Mouse (Mus musculus) v-Abl transformed pro-B cells (cell line): ENCODE results near the gene Stac3.

ENCODE experiments used
- in situ Hi-C, 2 experiments: fragments of 400-800 bp; cut with MboI; formaldehyde crosslinking; loops; one replicate each; pipeline ENCODE4 v1.15.1; 2025; ENCODE audit not compliant: unreplicated experiment in 2 of 2

The Stac3 gene

DNA sequence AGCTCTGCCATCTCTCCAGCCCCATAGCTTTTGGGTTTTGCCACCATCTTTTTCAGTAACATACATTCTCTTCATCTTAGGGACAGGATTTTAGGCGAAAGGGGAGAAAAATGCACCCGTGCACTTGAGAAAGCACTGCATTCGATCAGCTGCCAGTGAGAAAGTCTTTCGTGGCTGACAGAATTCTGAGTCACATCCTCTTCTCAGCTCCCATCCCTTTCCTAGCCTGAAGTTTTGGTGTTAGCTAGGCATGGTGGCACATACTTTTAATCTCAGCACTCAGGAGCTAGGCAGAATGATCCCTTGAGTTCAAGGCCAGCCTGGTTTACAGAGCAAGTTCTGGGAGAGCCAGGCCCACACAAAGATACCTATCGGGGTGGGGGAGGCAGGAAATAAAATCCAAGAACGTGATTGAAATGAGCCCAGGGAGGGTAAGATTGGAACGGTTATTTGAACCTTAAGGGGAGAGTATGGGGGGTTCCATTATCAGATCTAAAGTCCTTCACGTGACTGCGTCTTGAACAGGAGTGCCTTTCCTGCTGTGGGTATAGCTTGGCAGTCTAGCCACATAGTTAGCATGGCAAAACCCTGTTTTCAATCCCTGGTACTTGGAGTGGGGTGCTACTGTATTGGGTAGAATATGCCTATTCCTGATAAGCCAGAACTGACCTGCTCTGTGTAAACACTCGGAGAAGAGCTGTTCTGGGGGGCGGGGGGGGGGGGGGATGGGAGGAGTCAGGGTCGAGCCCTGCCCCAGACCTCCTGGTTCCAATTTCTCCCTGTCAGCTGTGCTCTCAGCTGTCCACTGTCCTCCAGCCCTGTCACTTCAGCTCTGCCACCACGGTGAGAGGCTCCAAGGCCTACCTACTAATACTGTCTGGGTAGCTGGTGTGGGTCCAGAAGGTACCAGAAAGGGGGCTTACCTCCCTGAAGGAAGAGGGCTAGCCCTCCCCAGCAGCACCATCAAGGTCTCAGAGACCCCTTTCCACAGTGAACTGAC is at the start of gene Stac3:
Gene Stac3, plus strand, starts transcription at position 793 of the 1,000 bp plus-strand sequence.
- in situ Hi-C loops = no loop called here

DNA sequence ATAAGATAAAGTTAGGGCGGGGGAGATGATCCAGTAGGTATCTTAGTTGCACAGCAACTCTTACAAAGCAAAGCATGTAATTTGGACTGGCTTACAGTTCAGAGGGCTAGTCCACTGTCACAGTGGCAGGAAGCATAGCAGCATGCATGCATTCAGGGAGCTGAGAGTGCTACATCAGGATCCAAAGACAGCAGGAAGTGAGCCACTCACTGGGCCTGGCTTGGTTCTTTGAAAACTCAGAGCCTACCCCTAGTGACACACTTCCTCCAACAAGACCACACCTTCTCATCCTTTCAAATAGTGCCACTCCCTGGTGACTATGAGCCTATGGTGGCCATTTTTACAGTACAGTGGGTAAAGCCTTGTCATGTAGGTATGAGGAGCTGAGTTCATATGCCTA is 47.8 kb upstream of the Stac3 start:
- in situ Hi-C loops = no loop called here

DNA sequence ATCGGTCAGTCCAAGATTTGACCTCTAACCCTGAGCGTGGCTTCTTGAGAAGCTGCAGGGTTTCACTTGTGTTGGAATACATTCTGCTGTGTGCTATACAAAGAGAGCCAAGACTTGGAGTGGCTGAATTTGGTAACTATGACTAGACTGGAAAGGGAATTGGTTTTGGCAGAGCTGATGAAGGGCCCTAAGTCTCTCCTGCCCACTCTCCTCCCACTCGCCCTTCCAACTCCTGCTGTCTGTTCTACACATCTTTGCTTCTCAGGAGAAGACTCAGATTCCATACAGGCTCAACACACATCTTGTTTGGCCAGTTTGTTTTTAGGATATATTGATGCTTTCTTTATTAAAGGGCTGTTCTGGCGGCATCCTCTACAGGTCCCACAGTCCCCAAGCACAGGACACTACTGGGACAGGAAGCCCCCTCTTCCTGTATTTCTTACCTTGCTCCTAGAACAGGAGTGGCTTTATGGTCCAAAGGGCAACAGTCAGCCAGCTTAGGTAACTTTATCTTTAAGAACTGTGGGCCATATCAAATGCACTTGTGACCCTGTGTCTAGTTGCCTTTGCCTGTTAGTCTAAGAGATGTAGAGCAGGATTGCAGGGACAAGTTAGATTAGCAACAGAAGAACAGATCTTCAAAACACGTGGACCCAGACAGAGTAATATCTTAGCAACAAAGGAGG is 38.9 kb upstream of the Stac3 start:
- in situ Hi-C loops = no loop called here

DNA sequence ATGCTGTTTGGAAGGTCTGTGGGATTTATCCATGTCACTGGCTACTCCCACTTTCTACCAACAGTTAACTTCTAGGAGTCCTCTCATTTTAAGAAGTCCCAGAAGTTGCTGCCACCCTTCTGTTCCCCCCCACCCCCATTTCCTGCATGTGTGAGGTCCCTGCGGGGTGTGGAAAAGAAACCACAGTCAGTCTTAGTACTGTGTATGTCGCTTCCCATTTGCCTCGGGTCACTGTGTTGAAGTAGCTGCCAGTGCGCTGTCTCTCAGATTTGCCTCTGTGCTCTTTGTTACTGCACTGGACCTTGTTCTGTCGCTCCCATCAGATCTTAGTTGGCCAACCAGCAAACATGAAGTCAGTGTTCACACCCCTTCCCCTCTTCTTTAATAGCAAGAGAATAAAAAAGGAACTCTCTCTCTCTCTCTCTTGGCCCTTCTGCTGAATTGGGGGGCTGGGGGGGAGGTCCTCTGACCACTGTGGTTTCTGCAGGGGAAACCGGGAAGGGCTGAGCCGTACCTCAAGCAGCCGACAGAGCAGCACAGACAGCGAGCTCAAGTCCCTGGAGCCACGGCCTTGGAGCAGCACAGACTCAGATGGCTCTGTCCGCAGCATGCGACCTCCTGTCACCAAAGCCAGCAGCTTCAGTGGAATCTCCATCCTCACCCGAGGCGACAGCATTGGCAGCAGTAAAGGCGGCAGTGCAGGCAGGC is 30.1 kb upstream of the Stac3 start:
- in situ Hi-C loops = no loop called here

DNA sequence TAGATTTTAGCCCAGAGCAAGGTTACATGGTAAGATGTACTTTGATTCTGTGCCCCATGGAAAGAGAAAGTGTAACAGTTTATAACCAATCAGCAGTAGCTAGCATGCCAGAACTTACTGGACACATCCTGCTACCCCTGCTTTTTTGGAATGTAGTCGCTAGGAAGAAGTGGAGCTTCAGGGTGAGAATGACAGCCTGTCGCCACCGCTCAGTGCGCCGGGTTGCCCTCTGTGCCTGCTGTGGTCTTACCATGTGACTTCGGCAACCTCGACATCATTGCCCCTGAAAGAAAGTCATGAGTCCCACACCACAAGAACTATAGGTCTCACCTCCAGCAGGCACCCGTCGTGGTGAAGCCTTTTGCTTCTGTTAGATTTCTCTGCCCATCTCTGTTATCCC is 28.8 kb upstream of the Stac3 start:
- in situ Hi-C loops = no loop called here

DNA sequence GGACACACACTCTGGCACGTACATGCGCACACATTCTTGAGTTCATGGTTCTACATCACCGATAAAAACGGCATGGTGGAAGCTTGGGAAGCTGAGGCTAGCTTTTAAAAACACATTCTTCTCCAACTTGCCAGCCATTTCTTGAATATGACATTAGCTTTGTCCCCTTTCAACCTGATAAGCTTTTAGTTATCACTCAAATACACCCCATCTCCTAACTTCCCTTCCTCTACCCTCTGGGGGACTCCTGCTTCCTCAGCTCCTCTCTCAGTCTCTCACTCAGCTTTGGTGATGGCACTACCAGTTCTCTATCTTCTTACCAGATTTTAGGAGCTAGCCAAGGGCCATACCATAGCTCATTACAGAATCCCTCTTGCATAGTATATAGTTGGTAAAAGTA is 26.3 kb upstream of the Stac3 start:
- in situ Hi-C loops = no loop called here

DNA sequence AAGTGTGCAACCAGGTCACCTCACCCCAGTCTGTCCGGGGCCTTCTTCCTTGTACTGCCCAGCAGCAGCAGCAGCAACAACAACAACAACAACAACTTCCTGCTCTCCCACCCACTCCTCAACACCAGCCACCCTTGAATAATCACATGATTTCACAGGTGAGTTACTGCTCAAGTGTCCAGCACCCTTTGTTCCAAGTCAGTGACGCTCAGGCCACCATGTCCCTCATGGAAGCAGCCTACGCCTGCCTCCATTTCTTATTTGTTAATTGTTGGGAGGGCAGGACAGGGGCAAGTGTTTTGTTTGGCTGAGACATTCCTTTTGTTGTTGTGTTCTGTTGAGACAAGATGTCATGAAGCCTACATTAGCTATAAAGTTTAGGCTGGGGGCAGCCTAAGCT is 24.9 kb upstream of the Stac3 start:
- in situ Hi-C loops = no loop called here

DNA sequence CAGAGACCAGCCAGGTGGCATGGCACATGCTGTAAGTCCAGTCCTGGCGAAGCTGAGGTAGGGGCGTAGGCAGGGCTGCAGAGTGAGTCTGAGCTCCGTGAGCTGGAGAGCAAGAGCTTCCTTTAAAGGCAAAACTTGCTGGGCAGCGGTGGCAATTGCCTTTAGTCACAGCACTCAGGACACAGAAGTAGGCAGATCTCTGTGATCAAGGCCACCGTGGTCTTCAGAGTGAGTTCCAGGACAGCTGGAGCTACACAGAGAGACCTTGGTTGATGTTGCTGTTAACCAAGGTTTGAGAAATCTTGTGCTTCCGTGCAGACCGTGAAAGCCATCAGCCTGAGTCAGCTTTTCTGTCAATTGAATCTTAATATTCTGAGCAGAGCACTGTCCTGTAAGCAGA is 24.2 kb upstream of the Stac3 start:
- in situ Hi-C loops = no loop called here

DNA sequence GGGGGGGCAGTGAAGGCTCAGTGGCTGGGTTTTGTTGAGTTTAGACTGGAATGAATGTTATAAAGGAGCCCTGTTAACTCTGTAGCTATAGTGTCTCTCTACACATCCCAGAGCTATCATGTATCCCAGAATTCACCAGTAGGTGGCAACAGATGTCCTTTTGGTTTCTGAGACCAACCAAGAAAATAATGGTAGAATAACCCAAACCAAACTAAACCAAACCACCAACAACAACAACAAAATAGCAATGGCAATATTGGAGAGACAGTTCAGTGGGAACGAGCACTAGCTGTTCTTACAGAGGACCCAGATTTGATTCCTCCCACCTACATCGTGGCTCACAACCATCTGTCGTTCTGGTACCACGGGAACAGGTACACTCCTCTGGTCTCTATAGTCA is 22.4 kb upstream of the Stac3 start:
- in situ Hi-C loops = no loop called here

DNA sequence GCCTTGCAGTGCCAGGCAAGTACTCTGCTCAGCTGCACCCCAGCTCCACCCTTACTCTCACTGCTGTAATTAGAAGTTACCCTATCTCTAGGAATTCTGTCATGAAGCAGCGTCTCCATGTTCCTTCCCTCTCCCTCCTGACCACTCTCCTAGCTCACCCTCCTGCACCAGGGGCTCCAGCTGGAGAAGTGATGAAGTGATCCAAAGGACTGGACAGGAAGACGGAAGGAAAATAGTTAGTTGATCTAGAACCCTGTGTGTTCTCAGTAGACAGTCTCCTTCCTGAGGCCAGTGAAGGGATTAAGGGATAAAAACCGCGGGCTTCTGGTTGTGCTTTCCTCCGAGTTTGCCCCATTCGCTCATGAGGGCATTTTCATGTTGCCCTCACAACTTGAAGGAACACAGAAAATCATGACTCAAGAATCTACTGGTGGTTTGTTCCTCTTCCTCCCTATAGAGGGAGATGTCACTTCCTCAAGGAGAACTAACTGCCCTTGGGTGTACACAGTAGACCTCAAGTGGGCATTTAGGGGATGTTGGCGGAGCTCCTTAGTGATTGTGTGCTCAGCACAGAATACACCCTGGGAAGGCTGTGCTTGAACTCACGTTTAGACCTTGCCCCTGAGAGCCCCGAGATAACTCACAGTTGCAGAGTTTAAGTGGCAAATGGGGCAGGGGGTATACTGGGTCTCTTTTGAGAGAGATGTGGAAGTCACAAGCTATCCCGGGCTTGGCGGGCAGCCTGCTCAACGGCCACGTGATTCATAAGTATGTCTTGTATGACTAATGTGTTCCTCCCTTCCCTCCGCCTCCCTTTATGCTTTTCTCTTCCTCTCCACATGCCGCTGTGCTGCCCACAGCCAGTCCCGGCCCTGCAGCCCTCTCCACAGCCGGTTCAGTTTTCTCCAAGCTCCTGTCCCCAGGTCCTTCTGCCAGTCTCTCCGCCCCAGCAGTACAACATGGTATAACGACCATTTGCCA is 20.4 kb upstream of the Stac3 start:
- in situ Hi-C loops = no loop called here

DNA sequence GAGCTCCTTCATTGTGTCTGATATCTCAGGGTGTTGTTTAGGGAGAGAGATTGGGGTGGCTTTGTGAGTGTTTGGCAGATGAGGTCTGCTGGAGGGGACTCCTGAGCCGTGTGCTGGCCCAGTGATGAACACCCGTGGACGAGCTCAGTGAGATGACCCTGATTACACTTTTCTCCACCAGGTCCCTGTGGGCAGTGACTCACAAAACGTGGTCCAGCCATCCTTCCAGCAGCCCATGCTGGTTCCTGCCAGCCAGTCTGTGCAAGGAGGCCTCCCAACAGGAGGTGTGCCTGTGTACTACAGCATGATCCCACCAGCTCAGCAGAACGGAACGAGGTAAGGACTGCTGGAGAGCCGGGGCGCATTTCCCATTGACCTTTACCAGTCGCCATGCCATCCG is 16.3 kb upstream of the Stac3 start:
- in situ Hi-C loops = no loop called here

DNA sequence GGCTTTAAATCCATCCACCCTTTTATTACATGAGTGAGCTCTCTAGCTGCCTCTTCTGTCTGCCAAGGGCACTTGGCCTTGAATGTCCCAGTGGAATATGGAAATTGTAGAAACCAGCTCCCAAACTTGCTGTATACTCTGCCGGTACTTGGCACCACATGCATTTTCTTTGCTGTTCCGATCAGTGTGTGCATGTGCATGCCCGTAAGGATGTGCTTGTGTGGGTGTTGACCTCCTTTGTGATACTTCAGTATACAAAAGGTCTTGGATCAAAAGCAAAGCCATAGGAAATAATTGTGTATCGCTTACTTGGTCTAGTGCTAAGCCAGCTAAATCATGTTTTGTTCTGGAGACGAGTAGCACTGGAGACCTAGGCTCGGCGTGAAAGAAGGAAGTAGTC is 12.6 kb upstream of the Stac3 start:
- in situ Hi-C loops = no loop called here

DNA sequence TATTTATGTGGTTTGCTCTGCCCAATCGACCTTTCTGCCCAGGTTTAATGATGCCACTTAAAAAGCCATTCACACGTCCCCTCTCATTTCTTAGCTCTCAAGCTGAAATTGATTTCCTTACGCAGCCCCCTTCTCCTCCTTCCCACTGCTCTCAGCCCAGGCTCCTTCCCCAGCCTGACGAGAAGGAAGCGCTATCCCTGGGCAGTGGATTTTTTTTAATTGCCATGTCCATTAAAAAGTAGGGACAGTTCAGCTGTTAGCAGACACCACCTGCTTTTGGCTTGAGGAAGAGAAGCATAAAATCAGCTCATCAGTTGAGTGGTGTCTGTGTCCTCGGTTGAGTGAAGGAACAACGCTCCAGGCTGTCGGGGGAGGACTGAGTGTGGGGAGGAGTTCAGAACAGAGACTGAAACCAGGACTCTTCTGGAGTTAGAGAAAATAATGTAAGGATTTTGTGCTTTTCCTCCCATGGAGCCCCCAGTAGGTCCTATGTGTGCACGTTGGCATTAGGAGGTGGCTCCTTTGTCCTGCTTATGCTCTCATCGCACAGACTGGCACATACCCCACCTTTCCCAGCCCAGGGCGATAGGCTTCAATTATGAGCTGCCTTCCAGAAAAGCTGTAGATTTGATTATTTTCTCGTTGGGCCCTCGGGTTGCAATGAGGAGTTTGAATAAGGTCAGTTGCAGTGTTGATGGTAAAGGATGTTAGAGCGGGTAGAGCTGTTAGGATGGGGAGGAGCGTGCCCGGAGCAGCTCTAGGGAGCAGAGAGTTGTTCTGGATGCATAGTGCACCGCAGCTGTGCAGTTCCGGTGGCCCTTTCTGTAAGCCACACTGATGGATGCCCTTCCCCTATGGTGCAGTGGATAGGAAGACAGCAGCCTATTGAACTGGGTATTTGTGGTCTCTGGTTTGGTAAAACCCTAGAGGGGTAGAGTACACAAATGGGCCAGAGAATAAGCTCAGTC is 11.0 kb upstream of the Stac3 start:
- in situ Hi-C loops = no loop called here

DNA sequence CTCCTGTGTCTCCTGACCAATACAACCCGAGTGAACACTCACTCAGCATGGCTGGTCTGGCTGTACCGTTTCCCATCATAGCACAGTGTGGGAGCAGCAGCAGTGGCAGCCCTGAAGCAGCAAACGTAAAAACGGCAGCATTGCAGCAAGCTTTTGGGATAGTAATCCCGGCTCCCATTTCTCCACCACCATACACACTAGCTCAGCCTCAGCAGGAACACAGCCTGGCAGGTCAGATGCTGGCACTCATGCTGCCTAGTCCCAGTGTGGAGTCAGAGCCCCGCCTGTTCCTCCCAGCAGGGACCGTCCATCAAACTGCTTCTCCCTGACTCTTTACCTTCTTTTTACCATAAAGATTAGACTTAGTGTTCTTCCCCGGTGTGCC is 10.4 kb upstream of the Stac3 start:
- in situ Hi-C loops = no loop called here

DNA sequence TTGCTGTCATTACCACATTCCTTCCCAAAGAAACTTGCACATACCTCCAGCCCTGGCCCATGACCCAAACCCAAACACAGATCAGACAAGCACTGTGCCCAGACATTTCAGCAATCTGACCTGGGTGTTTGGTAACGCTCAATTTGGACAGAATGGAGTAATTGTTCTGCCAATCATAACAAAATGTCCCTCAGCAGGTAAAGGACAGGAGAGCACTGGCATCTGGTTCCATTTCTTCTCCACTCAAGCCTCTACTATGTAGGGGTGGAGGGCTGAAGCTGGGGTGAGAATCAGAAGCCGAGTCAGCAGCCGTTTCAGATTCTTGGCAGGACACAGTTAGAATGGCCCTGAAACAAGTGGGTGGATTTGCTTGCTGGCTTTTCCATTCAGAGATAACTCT is 9.4 kb upstream of the Stac3 start:
- in situ Hi-C loops = no loop called here

DNA sequence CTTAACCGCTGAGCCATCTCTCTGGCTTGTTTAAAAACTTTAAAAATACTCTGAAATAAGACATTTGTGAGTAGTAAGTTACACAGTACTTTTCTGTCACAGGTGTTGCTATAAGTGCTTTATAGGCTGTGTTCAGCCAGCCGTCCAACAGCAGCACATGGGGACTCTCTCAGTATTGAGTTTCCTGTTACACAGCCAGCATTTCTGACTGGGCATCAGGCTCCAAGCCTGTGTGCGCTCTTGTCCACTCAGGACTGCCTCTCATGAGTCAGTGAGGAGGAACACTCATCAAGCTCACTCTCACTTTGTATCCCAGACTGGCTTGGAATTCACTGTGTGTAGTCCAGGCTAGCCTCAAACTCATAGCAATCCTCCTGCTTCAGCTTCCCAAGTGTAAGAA is 5.3 kb upstream of the Stac3 start:
- in situ Hi-C loops = no loop called here

DNA sequence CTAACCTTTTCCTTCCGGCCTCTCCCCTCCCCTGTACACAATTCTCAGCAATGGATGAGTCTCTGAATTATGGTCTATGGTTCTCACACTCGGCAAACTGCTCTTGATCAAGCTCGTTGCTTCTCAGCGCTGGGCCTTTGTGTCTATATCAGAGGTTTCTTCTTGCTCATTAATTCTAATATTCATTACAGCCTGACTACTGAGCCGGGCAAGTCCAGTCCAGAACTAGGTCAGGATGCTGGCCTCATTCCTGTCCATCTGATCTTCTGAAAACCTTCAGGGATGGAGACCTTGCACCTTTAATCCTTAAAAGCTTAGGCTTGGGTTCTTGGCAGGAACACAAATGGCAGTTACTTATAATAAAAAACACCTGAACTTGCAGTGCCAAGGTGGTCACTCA is 2.0 kb upstream of the Stac3 start:
- in situ Hi-C loops = no loop called here

DNA sequence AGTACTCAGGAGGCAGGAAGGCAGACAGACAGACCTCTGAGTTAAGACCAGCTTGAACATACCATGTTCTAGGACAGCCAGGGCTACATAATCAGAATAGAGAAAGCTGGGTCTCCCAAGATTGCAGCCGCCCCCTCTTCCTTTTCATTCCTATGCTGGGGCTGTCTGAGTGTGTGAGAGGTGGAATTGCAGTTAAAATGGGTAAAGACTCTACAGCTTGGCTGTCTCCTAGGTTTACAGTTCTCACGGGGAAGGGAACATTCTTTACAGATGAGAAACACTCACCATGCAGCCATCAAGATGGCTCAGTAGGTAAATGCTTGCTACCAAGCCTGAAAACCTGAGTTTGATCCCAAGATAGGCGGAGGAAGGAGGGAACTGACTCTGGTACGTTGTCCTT is 1.4 kb upstream of the Stac3 start:
- in situ Hi-C loops = no loop called here

DNA sequence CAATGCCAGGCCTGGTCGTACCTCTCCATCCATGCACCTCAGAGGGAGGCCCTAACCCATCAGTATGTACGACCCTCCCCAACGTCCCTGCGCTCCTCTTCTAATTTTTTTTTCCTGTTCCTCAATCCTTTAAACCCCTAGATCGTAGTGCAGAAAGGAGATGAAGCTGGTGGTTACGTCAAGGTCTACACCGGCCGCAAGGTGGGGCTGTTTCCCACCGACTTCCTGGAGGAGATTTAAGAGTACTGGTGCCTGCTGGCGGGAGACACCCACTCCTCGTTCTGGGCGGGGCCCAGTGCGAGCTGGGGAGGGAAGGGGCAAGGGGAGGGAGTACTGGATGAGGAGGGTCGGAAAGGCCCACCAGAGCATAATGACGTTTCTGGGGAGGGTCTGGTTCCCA is 6.8 kb downstream of the Stac3 start:
- in situ Hi-C loops = loop anchor here (5.0 kb wide), 1 partner anchor 34 kb away; no protein-coding TSS in a partner anchor
